Mouse (Mus musculus) brain, embryonic 14.5 days (tissue): ENCODE results near the gene Gm14692. TPM values are rescaled to one million over a fixed set of nuclear protein-coding genes. Genes with fewer than 3 reads are reported as not detected.
"Not testable (repeated sequence)": the region's sequence is repeated elsewhere in the genome, so short reads cannot be mapped to it uniquely, and the experiment has no call there.

ENCODE experiments used
- DNase-seq: peaks from one replicate; pipeline ENCODE4 v3.0.0-alpha.2; 2011; ENCODE audit warnings: low read depth
- polyA plus RNA-seq: library from polyadenylated mRNA; depleted of rRNA; stranded (reverse); fragments of >200 nt; gene quantifications from 2 replicates; pipeline ENCODE4 v1.2.3, GENCODE M21; 2012; rRNA removed

The Gm14692 gene
- polyA plus RNA-seq = not detected in 2 replicates

DNA sequence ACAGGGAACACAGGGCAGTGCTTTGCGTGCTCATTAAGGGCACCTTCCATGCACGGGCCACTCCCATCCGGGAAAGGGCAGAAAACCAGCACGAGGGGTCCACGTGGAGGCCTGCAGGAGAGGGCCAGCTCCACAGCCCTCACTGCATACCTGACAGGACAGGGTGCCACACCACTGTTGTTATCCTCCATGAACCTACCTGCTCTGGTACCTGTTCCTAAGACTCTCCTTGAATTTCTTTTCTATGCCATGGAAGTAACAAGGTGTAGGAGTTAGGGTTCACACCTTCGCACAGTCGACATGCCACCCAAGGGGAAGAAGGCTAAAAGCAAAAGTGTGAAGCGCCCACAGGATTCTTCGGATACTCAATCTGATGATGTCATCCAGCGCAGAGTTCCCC is at the start of gene Gm14692:
TSS of gene Gm14692 (plus strand) at position 301 of the 400 bp plus-strand sequence.
- DNase-seq = not testable (repeated sequence)

GRCm38 (mm10) chrX:67693462-67693861 is 2.0 kb upstream of the Gm14692 start, which contains the start of gene Gm1140:
Gm1140 (minus strand) TSS chrX:67693562.
- not testable (repeated sequence) for DNase-seq

Other genes starting within 250 kb of the Gm14692 start
- gene Gm1140, start 2.1 kb upstream of the Gm14692 start, polyA plus RNA-seq = not detected in 2 replicates
- gene 4933436I01Rik, start 225.8 kb downstream of the Gm14692 start, polyA plus RNA-seq = not detected in 2 replicates